25 mouse cellular contexts compared by ENCODE assay signal in genomic region chr16:8496967-8497366, GRCm38 (mm10).
"Had no signal": no experiment of that assay in that cellular context is flagged by ENCODE, and none has a peak within 500 bp of the region (broad histone marks: within the 10 kb centered on the region; RNA-seq: fewer than 3 reads in every experiment).

No protein-coding gene starts in this region.

- H3K36me3 ChIP-seq: heart, embryonic 13.5 days; heart, embryonic 15.5 days; hindbrain, embryonic 12.5 days; kidney, embryonic 15.5 days; limb, embryonic 13.5 days; limb, embryonic 15.5 days had no signal

- H3K27me3 ChIP-seq: heart, embryonic 15.5 days; hindbrain, embryonic 12.5 days; limb, embryonic 13.5 days; limb, embryonic 15.5 days had no signal

- H3K9me3 ChIP-seq: heart, embryonic 13.5 days; heart, embryonic 15.5 days; hindbrain, embryonic 12.5 days; kidney, embryonic 15.5 days; limb, embryonic 13.5 days; limb, embryonic 15.5 days had no signal

- H3K4me2 ChIP-seq: heart, embryonic 11.5 days; heart, embryonic 13.5 days; heart, embryonic 15.5 days; hindbrain, embryonic 12.5 days; hindbrain, embryonic 14.5 days; kidney, embryonic 15.5 days; limb, embryonic 13.5 days; limb, embryonic 15.5 days had no signal

- H3K27ac ChIP-seq: heart, adult 2 months; heart, embryonic 13.5 days; heart, embryonic 15.5 days; hindbrain, embryonic 12.5 days; hindbrain, embryonic 14.5 days; kidney, embryonic 15.5 days; kidney, postnatal 0 days; limb, embryonic 13.5 days; limb, embryonic 15.5 days had no signal

- H3K9ac ChIP-seq: heart, embryonic 13.5 days; heart, embryonic 15.5 days; hindbrain, embryonic 12.5 days; hindbrain, embryonic 14.5 days; kidney, embryonic 15.5 days; limb, embryonic 13.5 days; limb, embryonic 15.5 days had no signal

- DNase-seq: gastrocnemius, postnatal 14 days; gastrocnemius, postnatal 36 days; heart, adult 11 months; heart, adult 2 months; heart, postnatal 14 days; heart, postnatal 36 days; kidney, adult 11 months; kidney, adult 2 months; kidney, adult 9 months; kidney, postnatal 14 days; kidney, postnatal 36 days; layer of hippocampus, adult 9-11 months; layer of hippocampus, postnatal 36 days; left cerebral cortex, postnatal 4 days had no signal

- ATAC-seq: hindbrain, embryonic 16.5 days; intestine, embryonic 16.5 days had no signal

- H3K4me3 ChIP-seq: heart, adult 2 months; heart, embryonic 13.5 days; heart, embryonic 15.5 days; hindbrain, embryonic 12.5 days; kidney, embryonic 15.5 days; limb, embryonic 13.5 days; limb, embryonic 15.5 days had no signal

- H3K4me1 ChIP-seq: heart, embryonic 15.5 days; limb, embryonic 13.5 days; limb, embryonic 15.5 days had no signal
